Mouse (Mus musculus) intestine, postnatal 0 days (tissue): ENCODE results near the gene Mael. TPM values are rescaled to one million over a fixed set of nuclear protein-coding genes. Genes with fewer than 3 reads are reported as not detected.
A peak's percentile ranks its signal among the peaks of the same experiment; 100 is the strongest.

Experiments
- ATAC-seq: fragments of 200-750 bp; cut with Nextera tagmentation; 2 replicates; pipeline ENCODE4 v1.8.0; 2017; ENCODE audit warnings: mild to moderate bottlenecking, moderate TSS enrichment, moderate library complexity
- H3K27ac ChIP-seq: fragments of 300-500 bp; sonication (generic); 2 replicates; pipeline ENCODE4 v1.5.1; 2014; ENCODE audit warnings: mild to moderate bottlenecking, low read depth, low read length, moderate library complexity
- H3K27me3 ChIP-seq: fragments of 300-500 bp; sonication (generic); replicated peaks from 2 replicates; pipeline ENCODE4 v1.6.1; 2014; ENCODE audit warnings: low read length, mixed read lengths; ENCODE audit not compliant: control insufficient read depth, insufficient read depth
- H3K36me3 ChIP-seq: fragments of 300-500 bp; sonication (generic); 2 replicates; pipeline ENCODE4 v1.6.1; 2014; ENCODE audit warnings: mild to moderate bottlenecking, moderate library complexity; ENCODE audit not compliant: control insufficient read depth, insufficient read depth
- H3K4me1 ChIP-seq: fragments of 300-500 bp; sonication (generic); replicated peaks from 2 replicates; pipeline ENCODE4 v1.6.1; 2014; ENCODE audit warnings: antibody characterized with exemption, low read length, mixed read lengths; ENCODE audit not compliant: control insufficient read depth, insufficient read depth
- H3K4me2 ChIP-seq: fragments of 300-500 bp; sonication (generic); replicated peaks from 2 replicates; pipeline ENCODE4 v1.6.1; 2014; ENCODE audit warnings: low read depth, mild to moderate bottlenecking, moderate library complexity
- H3K4me3 ChIP-seq: fragments of 300-500 bp; sonication (generic); 2 replicates; pipeline ENCODE4 v1.5.1; 2014; ENCODE audit warnings: low read depth, low read length
- H3K9ac ChIP-seq: fragments of 300-500 bp; sonication (generic); 2 replicates; pipeline ENCODE4 v1.6.1; 2014; ENCODE audit warnings: mild to moderate bottlenecking, low read depth, low read length
- H3K9me3 ChIP-seq: fragments of 300-500 bp; sonication (generic); 2 replicates; pipeline ENCODE4 v1.6.1; 2016; ENCODE audit warnings: mixed run types; ENCODE audit not compliant: control insufficient read depth
- CTCF ChIP-seq: sonication (generic); IDR thresholded peaks from 2 replicates; pipeline ENCODE4 v1.5.1; 2016; ENCODE audit warnings: low read depth, mild to moderate bottlenecking, control low read depth, antibody characterized with exemption, moderate library complexity
- WGBS: fragments of 180-500 bp; shearing (Covaris S2); extraction: QIAGEN DNeasy Blood & Tissue Kit; methylation state at CpG from one replicate; pipeline ENCODE4 v1.1.7; 2014; 5-methylcytosine and 5-hydroxymethylcytosine counted together
- polyA plus RNA-seq: library from polyadenylated mRNA; unstranded; fragments of >200 nt; fragmentation: Nextera tagmentation; extraction: Ambion mirVana; gene quantifications from 2 replicates; pipeline ENCODE4 v1.2.1, GENCODE M21; 2015

Gene Mael
- polyA plus RNA-seq, 1 experiment from 2014 or later = not detected

DNA sequence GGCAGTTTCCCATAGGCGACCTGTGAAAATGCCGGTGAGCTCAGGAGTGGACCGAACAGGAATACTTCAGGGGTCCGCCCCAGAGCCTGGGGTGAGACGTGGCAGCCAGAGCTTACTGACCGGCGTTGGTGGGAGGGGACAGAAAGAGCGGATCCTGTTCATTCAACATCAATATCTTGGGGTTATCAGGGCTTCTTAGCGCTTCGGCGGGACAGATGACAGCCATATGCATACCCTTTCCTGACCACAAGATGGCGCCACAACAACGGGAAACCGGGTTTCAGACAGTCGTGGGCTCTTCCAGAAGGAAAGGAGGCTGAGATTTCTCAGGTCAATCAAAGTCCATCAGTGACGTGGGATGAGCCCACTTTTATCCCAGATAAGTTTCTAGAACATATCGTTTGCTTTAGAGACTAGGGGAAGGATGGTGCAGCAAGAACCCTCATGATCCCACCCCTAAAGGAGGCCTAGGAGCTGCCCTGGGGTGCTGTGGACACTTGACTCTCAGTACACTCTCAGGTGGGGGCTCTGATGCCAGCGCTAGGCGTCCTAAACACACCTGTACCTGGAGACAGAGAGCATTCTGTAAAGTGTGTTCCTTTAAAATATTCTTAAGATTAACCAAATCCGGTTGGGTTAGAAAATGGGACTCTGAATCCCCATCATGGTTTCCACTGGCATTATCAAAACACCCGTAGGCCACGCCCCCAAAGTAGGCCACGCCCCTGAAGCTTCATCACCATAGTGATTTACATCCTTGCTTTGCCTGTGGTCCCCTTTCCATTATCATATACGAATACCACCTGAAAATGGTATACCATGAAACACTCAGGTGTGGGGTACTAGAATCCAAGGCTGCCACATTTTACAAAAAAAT lies 77.7 kb downstream of the Mael start:
- no peak overlapping the region for H3K9ac ChIP-seq
- no peak overlapping the region for H3K4me2 ChIP-seq
- H3K27ac ChIP-seq = no peak overlapping the region
- H3K4me1 ChIP-seq = no peaks in the 10 kb centered on the region
- TF ChIP-seq CTCF = peak; percentile 93
- H3K9me3 ChIP-seq = no peaks in the 10 kb centered on the region
- WGBS = 19% methylated on average over 24 of the region's 24 CpGs
- H3K36me3 ChIP-seq = peaks cover 31% of the 10 kb centered on the region
- no peaks in the 10 kb centered on the region for H3K27me3 ChIP-seq
- no peak overlapping the region for H3K4me3 ChIP-seq
- ATAC-seq = peak; percentile 60; the same call in 1 of the 2 replicates

GRCm38 (mm10) chr1:166160111-166160510 lies 78.4 kb downstream of the Mael start:
- peaks cover 27% of the 10 kb centered on the region for H3K36me3 ChIP-seq
- 62% methylated on average over 5 of the region's 5 CpGs for WGBS
- no peaks in the 10 kb centered on the region for H3K4me1 ChIP-seq
- TF ChIP-seq CTCF = no peak
- H3K9me3 ChIP-seq = no peaks in the 10 kb centered on the region
- no peak overlapping the region for H3K4me3 ChIP-seq
- no peak overlapping the region for H3K4me2 ChIP-seq
- H3K9ac ChIP-seq = no peak overlapping the region
- H3K27me3 ChIP-seq = no peaks in the 10 kb centered on the region
- no peak overlapping the region for H3K27ac ChIP-seq
- ATAC-seq = no peak

GRCm38 (mm10) chr1:166158664-166159063 lies 79.9 kb downstream of the Mael start:
- H3K9ac ChIP-seq = no peak overlapping the region
- H3K27me3 ChIP-seq = no peaks in the 10 kb centered on the region
- H3K4me3 ChIP-seq = no peak overlapping the region
- TF ChIP-seq CTCF = peak; percentile 35
- no peak for ATAC-seq
- peaks cover 5% of the 10 kb centered on the region; the same call in 1 of the 2 replicates for H3K4me1 ChIP-seq
- H3K9me3 ChIP-seq = no peaks in the 10 kb centered on the region
- H3K27ac ChIP-seq = no peak overlapping the region
- H3K36me3 ChIP-seq = peaks cover 13% of the 10 kb centered on the region; the same call in 1 of the 2 replicates
- WGBS = 72% methylated on average over 9 of the region's 9 CpGs
- H3K4me2 ChIP-seq = no peak overlapping the region

DNA sequence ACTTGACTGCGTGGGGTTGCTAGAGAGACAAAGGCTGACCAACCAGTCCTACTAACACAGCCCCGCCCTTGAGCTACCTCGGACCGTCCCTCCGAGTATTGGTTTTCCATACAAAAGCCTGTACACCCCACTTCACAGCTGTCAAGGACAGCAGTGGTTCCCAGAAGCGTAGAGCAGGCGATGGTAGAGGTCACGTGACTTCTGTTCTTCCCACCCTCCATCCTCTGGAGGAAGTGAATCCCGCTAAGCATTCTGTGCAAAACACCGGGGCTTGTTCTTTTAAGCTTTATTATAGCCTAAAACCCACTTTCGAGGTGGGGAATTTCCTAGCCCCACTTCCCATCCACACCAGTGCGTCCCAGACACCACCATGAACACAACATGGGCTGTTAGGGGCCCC lies 80.8 kb downstream of the Mael start:
- no peak overlapping the region for H3K27ac ChIP-seq
- H3K4me1 ChIP-seq = peaks cover 5% of the 10 kb centered on the region; the same call in 1 of the 2 replicates
- H3K9me3 ChIP-seq = no peaks in the 10 kb centered on the region
- no peak for ATAC-seq
- 74% methylated on average over 12 of the region's 12 CpGs for WGBS
- no peak overlapping the region for H3K9ac ChIP-seq
- no peak for TF ChIP-seq CTCF
- H3K4me2 ChIP-seq = no peak overlapping the region
- peaks cover 14% of the 10 kb centered on the region; the same call in 1 of the 2 replicates for H3K36me3 ChIP-seq
- no peak overlapping the region for H3K4me3 ChIP-seq
- H3K27me3 ChIP-seq = no peaks in the 10 kb centered on the region

DNA sequence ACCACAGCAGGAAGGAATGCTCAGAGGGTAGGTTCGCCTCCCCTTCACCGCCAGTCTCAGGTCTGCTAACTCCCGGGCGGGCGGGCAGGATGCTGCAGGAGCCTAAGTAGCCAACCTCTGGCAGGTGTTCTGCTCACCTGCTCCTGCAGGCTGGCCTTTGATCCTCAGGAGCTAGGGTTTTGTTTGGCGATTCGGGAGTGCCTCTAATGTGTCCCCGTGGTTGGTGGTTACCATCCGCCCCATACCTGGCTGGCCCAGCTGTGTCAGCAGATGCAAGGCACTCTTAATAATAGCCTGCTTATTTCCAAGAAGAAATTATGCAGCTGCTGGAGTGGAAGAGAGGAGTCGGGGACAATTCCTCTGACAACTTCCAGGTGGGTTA lies 83.4 kb downstream of the Mael start:
- H3K27me3 ChIP-seq = no peaks in the 10 kb centered on the region
- peaks cover 14% of the 10 kb centered on the region; the same call in 1 of the 2 replicates for H3K36me3 ChIP-seq
- no peak overlapping the region for H3K4me2 ChIP-seq
- TF ChIP-seq CTCF = no peak
- H3K9ac ChIP-seq = no peak overlapping the region
- no peaks in the 10 kb centered on the region for H3K9me3 ChIP-seq
- WGBS = 32% methylated on average over 10 of the region's 10 CpGs
- no peak overlapping the region for H3K4me3 ChIP-seq
- peak; percentile 73 for ATAC-seq
- no peak overlapping the region for H3K27ac ChIP-seq
- peaks cover 5% of the 10 kb centered on the region; the same call in 1 of the 2 replicates for H3K4me1 ChIP-seq
